Mouse (Mus musculus): ENCODE results near the gene Dnajb1. TPM values are rescaled to one million over a fixed set of nuclear protein-coding genes. Genes with fewer than 3 reads are reported as not detected.

Dnajb1 gene
- total RNA-seq, 4 experiments from 2014 or later: 25.6 to 40.4 (median 25.8) TPM

DNA sequence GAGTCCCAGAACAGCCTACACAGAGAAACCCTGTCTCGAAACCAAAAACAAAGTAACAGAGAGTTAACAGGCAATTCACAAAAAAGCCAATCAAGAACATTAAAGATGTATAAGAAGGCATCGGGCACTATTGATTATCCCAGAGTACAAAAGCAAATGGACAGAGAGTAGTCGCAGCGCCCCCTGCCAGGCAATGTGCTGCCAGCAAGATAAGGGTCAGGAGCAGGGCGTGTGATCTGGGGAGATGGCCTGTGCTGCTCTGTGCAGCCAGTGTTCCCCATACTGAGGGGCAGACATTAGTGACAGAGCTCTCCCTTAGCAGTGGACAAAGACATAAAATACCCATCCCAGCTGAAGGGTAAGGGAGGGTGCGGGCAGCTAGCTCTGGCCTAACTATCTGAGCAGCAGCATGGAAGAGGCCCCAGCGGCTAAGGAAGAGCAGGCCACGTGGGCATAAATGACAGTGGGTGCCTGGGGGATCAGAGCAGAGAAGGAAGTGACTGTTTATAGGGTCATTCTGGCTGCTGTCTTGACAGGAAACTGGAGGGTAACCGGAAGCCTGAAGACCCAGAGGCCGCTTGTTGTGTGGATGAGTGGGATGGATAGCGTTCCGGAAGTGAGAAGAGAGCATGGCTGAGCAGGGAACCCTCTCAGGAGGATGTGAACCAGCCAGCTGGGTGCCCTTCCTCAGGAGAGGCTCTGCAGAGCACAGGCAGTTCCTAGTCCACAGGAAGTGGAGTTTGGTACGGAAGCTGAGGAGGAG lies 48.7 kb downstream of the Dnajb1 start:
- DNase-seq: no peak

DNA sequence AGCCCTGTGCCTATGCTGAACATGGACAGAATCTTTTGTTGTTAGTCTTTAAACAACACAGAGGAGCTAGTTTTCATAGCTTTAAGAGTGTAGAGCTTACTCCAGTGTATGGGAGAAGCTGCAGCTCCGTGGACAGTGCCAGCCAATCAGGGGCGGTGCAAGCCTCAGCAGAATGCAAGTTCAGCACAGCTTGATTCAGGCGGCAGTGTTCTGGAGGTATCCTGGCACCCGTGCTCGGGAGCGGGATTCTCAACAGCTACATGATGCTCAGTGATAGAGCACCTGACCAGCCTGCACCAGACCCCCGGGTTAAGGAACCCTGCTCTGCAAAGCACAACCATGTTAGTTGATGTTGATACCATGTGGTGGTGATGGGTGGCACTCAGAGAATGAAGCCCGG lies 52.6 kb downstream of the Dnajb1 start:
- DNase-seq: no peak

DNA sequence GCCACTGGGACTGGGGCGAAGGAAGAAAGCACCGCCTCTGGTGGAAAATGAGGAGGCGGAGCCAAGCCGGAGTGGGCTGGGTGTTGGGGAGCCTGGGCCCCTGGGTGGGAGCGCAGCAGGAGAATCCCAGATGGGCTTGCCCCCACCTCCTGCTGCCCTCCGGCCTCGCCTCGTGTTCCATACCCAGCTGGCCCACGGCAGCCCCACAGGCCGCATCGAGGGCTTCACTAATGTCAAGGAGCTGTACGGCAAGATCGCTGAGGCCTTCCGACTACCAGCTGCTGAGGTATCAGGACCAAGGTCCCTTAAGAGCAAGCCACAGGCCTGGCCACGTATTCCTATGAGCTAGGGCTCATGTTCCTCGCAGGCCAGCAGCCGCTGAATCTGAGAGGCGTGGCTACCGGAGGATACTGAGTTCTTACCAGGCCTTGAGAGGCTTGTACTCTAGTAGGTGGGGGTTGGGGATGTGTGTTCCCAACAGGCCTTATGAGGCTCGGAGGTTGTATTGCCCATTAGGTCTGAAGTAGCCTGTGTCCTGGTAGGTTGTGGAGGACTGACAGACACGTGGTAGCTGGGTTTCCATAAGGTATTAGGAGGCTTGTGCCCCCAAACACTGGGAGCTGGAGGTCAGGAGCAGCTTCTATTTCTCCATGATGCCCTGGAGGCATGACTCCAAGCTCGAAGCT lies 53.1 kb downstream of the Dnajb1 start:
- DNase-seq: no peak

Other genes with a start within 250 kb of the Dnajb1 start
- gene Clgn, start 218.3 kb upstream of the Dnajb1 start, total RNA-seq (2022): under 1 TPM in 2 of 4 experiments, not detected in 2; 0.07 to 0.24 TPM
- gene Scoc, start 149.8 kb upstream of the Dnajb1 start, total RNA-seq (2022): 10 to 100 TPM; 64.7 to 84.2 (median 75.1) TPM
- not detected for gene Olfr370, start 72.4 kb upstream of the Dnajb1 start, total RNA-seq (2022)
- gene Ndufb7, start 41.5 kb upstream of the Dnajb1 start, total RNA-seq (2022): 100 to 1,000 TPM; 160 to 240 (median 171) TPM
- 100 to 1,000 TPM; 432 to 499 (median 449) TPM for gene Tecr, start 222 bp upstream of the Dnajb1 start, total RNA-seq (2022)
- gene Gipc1, start 44.5 kb downstream of the Dnajb1 start, total RNA-seq (2022): 10 to 100 TPM; 35.1 to 48.0 (median 40.1) TPM
- 1 to 10 TPM in 2 of 4 experiments, under 1 TPM in 2; 0.77 to 1.4 (median 1.1) TPM for gene Ptger1, start 58.5 kb downstream of the Dnajb1 start, total RNA-seq (2022)
- gene Pkn1, start 91.0 kb downstream of the Dnajb1 start, total RNA-seq (2022): 100 to 1,000 TPM; 108 to 141 (median 123) TPM
- 10 to 100 TPM; 15.4 to 28.6 (median 20.7) TPM for gene Ddx39, start 107.0 kb downstream of the Dnajb1 start, total RNA-seq (2022)
- 10 to 100 TPM; 21.8 to 45.5 (median 35.2) TPM for gene Adgre5, start 133.1 kb downstream of the Dnajb1 start, total RNA-seq (2022)

Measured in adrenal gland, adult 8-10 months (tissue).